Mouse (Mus musculus) 416B (cell line): ENCODE data around the gene Tmem150c.
A peak's percentile ranks its signal among the peaks of the same experiment; 100 is the strongest.

Source experiments
- DNase-seq: peaks from one replicate; pipeline ENCODE4 v3.0.0; 2011; ENCODE audit warnings: low read depth

Gene Tmem150c

GRCm38 (mm10) chr5:100096955-100097354 lies 62.7 kb downstream of the Tmem150c start:
- no peak for DNase-seq

DNA sequence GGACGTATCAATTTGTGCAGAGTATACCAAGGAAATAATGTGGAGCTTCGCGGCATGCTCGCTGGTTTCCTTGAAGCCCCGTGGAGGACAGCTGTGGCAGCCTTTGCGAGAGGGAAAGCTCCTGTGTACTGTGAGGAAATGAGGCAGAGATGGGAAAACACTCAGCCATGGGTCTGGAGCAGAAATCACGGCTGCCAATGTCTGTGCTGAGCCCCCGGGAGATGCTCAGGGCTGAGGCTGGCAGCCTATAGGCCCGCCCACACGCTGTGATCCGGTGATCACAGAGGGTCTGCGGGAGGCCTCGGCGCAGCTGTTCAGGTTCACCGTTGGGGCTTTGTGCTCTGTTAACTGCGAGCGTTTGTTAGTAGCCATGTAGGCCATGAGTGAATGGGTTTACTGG lies 68.0 kb downstream of the Tmem150c start:
- no peak for DNase-seq

DNA sequence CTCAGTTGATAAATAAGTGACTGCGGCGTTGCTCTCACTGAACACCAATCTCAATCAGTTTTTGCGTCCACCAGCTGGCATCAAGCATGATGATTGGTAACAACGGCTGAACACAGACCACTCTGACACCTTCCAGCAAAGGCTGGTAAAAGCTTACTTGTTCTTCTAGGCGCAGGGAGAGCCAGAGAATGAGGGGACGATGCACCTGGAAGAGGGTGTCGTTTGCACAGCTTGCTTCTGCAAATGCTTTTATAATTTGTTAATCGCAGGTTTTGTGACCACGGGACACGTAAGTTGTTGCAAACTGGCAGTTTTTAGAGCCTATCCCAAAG lies 68.4 kb downstream of the Tmem150c start:
- no peak for DNase-seq

DNA sequence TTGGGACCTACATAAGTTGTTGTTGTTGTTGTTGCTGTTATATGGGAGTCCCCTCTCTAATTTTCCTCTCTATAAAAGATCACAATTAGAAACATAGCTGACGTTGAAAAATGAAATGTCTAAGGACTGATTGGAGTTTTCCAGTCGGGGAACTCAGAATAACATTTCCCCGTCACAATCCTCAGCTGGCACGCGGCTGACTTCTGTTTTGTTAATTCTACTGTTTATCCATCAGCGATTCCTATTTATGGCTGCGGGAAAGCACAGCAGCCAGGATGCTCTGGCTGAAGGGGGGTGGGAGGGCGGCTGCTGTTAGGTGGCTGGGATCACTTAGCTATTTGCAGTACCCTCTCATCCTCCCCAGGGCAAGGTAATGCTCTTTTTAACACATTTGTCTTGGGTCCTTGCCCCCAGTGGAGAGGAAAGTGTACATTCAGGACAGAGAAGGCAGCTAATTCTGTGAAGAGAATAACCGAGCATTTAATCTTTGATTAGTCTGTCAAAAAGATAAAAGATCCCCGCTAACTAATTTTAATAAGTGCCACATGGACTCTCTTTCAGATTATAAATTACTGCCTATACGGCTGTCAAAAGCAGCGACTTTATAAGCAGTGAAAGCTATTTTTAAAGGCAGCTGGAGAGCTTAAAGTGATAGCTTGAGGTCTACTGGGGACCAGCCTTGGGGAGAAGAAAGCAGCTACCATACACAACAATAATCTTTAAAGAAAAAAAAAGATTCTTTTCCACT lies 68.9 kb downstream of the Tmem150c start:
- no peak for DNase-seq

DNA sequence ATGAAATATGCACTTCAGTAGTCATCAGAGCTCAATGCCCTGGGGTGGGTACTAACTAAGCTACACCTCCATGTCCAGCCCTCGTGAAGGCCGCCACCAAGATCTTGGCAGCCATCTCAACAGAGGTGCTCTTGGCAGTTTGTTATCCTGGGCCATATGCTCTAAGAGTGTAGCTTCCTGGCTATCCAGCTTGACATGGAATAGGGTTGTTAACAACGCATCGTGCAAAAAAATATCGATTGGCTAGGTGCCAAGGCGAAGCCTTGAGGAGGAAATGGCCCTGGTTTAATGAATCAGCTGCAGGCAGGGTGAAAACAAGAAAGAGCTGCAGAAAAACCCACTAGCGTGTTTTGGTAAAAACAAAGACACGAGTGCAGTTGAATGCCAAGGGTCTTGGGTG lies 74.5 kb downstream of the Tmem150c start:
- DNase-seq: peak; percentile 15

GRCm38 (mm10) chr5:100083953-100084562 lies 75.5 kb downstream of the Tmem150c start:
- no peak for DNase-seq

DNA sequence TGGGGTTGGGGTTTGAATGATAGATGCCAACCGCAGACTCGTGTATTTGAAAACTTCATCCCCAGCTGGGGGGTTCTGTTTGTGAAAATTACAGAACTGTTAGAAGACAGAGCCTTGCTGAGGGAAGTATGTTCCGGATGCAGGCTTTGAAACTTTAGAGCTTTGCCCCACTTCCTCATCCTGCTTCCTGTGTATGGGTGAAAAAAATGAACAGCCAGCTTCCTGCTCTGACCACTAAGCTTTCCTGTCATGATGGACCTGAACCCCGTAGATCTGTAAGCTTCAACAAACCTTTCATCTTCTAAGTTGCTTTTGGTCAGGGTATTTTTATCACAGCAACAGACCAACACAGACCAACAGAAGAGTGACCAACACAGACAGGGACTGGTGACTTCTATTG lies 77.6 kb downstream of the Tmem150c start:
- peak; percentile 10 for DNase-seq

DNA sequence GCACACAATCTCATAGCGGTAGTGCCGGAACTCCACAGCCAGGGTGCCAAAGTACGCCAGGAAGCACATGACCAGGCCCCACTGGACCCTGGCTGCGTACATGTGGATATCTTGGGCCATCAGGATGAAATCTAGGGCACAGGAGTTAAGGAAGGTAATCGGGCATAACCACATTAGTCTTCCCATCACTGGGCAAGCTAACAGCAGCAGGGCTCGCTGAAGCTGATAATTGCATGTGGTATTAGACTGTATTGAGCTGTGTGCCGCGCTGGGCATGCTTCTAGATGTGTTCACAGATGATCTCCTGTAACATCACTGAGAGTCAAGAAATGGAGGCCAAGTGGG lies 79.7 kb downstream of the Tmem150c start:
- no peak for DNase-seq

DNA sequence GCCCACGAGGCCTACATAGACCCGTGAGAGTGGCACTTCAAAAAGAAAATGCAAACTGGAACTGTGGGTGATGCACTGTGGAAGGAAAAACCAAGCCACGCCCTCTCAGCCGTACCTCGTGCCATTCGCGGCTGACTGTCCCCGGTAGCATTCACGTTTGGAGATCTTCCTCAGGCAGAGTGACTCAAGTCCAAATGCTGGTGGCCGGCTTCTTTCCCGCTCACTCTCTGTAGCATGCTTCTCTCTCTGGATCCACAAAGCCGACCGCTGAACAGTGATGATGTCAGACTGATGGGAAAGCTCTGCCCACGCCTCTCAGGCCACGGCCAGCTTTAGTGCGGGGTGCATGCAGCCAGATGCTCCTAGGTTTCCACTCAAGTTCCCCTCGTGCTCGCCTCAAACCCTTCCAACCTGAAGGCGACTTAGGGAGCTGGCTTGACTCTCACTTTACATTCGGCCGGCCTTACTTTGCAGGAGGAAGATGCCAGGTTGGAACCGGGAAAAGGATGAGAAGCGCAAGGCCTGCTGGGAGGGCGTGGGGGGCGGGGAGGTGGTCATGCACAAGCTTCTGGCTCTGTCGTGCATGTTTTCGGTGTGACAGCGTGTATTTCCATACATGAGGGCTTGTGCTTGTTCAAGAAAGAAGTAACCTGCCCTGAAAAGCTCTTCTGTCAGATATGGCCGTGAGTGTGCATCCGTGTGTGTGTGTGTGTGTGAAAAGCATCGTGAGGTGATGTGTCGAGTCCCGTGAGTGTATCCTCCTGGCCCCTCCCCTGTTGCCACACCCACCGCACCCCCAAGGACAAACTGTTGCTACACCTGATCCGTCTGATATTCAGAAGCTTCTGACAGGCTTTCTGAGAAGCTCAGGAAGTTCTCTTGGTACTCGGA lies 80.3 kb downstream of the Tmem150c start:
- DNase-seq: no peak

DNA sequence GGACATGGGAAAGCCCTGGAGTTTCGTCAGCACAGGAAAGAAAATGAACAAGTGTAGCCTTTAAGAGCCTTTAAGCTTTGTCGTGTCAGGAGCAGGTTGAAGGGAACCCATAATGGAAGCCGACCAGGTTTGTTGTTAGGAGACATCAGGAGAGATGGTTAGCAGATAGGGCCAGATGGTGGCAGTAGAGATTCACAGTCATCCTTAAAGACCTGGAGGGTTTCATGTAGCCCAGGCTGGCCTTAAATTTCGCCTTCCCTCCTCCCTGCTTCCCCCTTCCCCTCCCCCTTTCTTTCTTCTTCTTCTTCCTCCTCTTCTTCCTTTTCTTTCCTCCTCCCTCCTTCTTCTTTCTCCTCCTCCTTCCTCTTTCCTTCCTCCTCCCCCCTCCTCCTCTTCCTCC lies 85.0 kb downstream of the Tmem150c start:
- peak; percentile 33 for DNase-seq

- DNase-seq: no peak
Measured at GRCm38 (mm10) chr5:100072557-100072956, 87.1 kb downstream of the Tmem150c start.

GRCm38 (mm10) chr5:100071541-100071940 lies 88.1 kb downstream of the Tmem150c start:
- DNase-seq: no peak

- DNase-seq: peak; percentile 82
Measured at GRCm38 (mm10) chr5:100070255-100070654, 89.4 kb downstream of the Tmem150c start.

DNA sequence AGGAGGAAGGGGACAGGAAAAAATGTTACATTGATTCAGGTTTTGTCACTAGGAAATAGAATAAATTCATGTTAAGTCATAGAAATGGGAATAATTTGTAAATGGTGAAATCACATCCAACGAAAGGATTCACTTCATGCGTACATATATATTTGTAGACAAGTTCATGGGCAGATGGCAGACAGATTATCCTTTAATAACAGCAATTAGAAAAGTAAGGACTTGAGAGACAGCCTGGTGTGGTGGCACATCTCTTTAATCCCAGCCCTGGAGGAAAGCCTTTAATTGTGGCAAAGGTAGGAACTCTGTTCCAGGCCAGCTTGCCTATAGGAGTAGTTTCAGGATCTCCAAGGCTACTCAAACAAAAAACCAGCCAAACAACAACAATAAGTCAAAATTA lies 90.1 kb downstream of the Tmem150c start:
- no peak for DNase-seq

GRCm38 (mm10) chr5:100067579-100067978 lies 92.0 kb downstream of the Tmem150c start:
- no peak for DNase-seq

DNA sequence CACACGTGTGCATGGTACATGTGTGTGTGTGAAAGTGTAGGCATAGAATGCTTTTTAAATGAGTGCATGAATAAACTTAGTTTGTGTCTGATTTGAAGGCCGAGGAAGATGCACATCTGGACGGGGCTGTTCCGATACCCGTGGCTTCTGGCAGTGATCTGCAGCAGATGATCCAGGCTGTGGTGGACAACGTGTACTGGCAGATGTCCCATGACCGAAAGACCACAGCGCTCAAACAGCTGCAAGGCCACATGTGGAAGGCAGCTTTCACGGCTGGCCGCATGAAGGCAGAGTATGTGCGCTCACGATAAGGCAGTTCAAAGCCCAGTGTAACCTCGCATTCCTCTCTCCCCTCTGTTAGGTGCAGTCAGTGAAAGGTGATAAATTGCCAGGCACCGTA lies 98.7 kb downstream of the Tmem150c start:
- no peak for DNase-seq

- no peak for DNase-seq
Measured at GRCm38 (mm10) chr5:100059326-100059725, 100.3 kb downstream of the Tmem150c start.

GRCm38 (mm10) chr5:100058729-100059128 lies 100.9 kb downstream of the Tmem150c start:
- DNase-seq: no peak

DNA sequence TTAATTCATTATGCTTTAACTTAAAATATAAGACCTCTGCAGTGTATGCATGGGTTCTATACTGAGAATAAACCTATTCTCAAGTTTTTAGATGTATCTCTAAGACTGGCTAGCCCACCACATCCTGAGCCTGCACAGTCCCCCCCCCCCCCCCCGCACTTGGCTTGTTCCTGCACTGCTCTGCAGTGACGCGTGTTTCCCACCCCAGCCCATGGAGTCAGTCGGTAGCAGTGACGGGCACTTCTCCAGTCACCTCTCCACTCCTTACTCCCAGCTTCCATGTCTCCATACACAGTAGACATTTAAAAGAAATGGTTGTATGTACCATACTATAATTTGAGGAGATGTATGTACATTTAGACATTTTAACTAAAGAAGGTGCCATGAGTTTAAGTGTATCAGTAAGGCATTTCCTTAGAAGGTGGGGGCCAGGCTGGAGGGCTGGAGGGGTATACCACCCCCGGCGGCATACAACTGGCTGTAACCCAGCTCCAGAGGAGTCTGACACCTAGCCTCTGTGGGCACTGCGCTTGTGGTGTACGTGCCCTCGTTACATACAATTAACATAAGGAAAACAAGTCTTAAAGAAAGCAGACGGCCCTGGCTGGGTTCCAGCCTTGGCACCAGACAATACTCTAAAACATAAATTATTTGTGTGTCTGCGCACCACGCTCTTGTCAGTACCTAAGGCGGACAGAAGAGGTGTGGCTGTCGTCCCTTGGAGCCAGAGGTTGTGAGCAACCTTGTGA lies 102.0 kb downstream of the Tmem150c start:
- DNase-seq: no peak

DNA sequence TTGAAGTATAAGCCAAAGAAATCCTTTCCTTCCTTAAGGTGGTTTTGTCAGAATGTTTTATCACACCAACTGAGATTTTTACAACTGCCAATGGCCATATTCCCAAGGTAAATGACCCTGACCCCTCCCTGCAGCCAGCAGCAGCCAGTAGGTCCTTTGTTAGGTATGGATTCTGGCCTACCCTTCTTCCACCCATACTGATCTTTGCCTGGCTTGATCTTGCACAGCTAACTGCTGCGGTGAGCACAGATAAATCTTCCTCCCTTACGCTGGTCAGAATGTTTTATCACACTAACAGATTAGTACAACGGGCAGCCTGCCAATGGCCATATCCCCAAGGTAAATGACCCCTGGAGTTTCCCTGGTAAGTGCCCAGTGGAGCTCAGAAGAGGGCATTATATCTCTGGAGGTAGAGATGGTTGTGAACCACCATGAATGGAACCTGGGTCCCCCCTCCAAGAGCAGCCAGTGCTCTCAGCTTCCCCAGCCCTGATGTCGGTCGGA lies 103.7 kb downstream of the Tmem150c start:
- DNase-seq: no peak

- DNase-seq: no peak
Measured at GRCm38 (mm10) chr5:100054807-100055547, 104.6 kb downstream of the Tmem150c start.
